Mouse (Mus musculus) embryonic facial prominence, embryonic 13.5 days (tissue): ENCODE measurements at regions not wholly inside any gene's neighbourhood (a gene's known extent, or its start where the extent isn't known, plus 50 kb on each side); places are given as distances from the start of the nearest gene placed in this dataset.

Experiments used
- ATAC-seq: fragments of 200-750 bp; cut with Nextera tagmentation; 2 replicates; pipeline ENCODE4 v1.8.0; 2017; ENCODE audit warnings: low read depth; ENCODE audit not compliant: insufficient number of reproducible peaks, insufficient read depth, low FRiP score, low TSS enrichment
- H3K27ac ChIP-seq: fragments of 300-500 bp; sonication (generic); 2 replicates; pipeline ENCODE4 v1.5.1; 2015; ENCODE audit warnings: moderate library complexity, mild to moderate bottlenecking, inconsistent platforms
- H3K27me3 ChIP-seq: fragments of 300-500 bp; sonication (generic); 2 replicates; pipeline ENCODE4 v1.6.1; 2015; ENCODE audit warnings: mild to moderate bottlenecking, inconsistent platforms
- H3K36me3 ChIP-seq: fragments of 300-500 bp; sonication (generic); 2 replicates; pipeline ENCODE4 v1.6.1; 2015; ENCODE audit warnings: mild to moderate bottlenecking, inconsistent platforms
- H3K4me1 ChIP-seq: fragments of 300-500 bp; sonication (generic); 2 replicates; pipeline ENCODE4 v1.6.1; 2015; ENCODE audit warnings: inconsistent platforms
- H3K4me2 ChIP-seq: fragments of 300-500 bp; sonication (generic); 2 replicates; pipeline ENCODE4 v1.6.1; 2015; ENCODE audit warnings: moderate library complexity, mild to moderate bottlenecking, inconsistent platforms
- H3K4me3 ChIP-seq: fragments of 300-500 bp; sonication (generic); 2 replicates; pipeline ENCODE4 v1.5.1; 2015; ENCODE audit warnings: mild to moderate bottlenecking, inconsistent platforms
- H3K9ac ChIP-seq: fragments of 300-500 bp; sonication (generic); 2 replicates; pipeline ENCODE4 v1.6.1; 2015; ENCODE audit warnings: mild to moderate bottlenecking, inconsistent platforms
- H3K9me3 ChIP-seq: fragments of 300-500 bp; sonication (generic); 2 replicates; pipeline ENCODE4 v1.6.1; 2016; ENCODE audit warnings: inconsistent platforms
- WGBS: fragments of 180-500 bp; shearing (Covaris S2); methylation state at CpG from one replicate; pipeline ENCODE4 v1.1.7; 2015; ENCODE audit warnings: mixed read lengths; 5-methylcytosine and 5-hydroxymethylcytosine counted together

- Histone ChIP-seq H3K4me1 (no peaks in the 10 kb centered on the region; the same call in 1 of the 2 replicates), H3K27ac (no peak overlapping the region), H3K36me3 (no peaks in the 10 kb centered on the region), H3K27me3 (no peaks in the 10 kb centered on the region), H3K4me2 (no peak overlapping the region), H3K9ac (no peak overlapping the region), H3K4me3 (no peak overlapping the region), H3K9me3 (0 out of 2 replicates have a peak, but pooled peaks cover 2% of the 10 kb centered on the region)
- WGBS = 75% methylated on average over 3 of the region's 3 CpGs
- no peak for ATAC-seq
Observed at GRCm38 (mm10) chr10:70809411-70809810, 153.6 kb upstream of the Phyhipl start.

DNA sequence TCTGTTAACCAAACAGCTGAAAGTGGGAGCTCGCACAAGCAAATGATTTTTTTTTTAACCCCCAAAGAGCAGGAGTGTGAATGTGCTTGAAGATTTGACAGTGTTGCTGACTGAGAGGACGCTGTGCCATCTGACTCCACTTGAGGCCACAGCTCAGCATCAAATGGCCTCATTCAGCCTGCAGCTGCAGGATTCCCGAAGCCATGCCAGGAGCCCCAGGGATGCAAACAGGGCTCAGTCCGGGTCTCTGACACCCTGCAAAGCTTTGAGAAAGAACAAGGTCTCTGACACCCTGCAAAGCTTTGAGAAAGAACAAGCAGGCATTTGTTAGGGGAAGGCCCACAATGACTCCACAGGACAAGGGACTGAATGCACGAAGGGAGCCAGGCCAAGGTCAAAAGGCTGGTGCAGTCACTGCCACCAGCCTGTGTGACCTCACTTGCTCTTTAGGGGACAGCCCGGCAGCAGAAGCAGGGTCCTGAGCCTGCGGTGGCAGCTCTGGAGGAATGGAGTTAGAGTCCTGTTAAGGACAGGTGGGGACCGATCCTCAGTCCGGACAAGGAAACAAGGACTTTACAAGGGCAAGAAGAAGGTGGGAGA is 151.1 kb upstream of the Phyhipl start:
- WGBS = 46% methylated on average over 9 of the region's 9 CpGs
- H3K4me1 ChIP-seq = no peaks in the 10 kb centered on the region

GRCm38 (mm10) chr10:70800736-70801306 is 145.1 kb upstream of the Phyhipl start:
- ATAC-seq = no peak
- no peak overlapping the region for H3K4me2 ChIP-seq
- no peak overlapping the region for H3K27ac ChIP-seq
- no peaks in the 10 kb centered on the region for H3K27me3 ChIP-seq
- no peaks in the 10 kb centered on the region for H3K9me3 ChIP-seq
- WGBS = 76% methylated on average over 11 of the region's 11 CpGs
- no peaks in the 10 kb centered on the region for H3K36me3 ChIP-seq
- no peaks in the 10 kb centered on the region for H3K4me1 ChIP-seq
- H3K4me3 ChIP-seq = no peak overlapping the region
- no peak overlapping the region for H3K9ac ChIP-seq

More for the DNA sequence above, 151.1 kb upstream of the Phyhipl start:
- H3K9ac ChIP-seq = no peak overlapping the region
- no peak overlapping the region for H3K4me2 ChIP-seq
- H3K27ac ChIP-seq = no peak overlapping the region
- ATAC-seq = no peak
- H3K36me3 ChIP-seq = no peaks in the 10 kb centered on the region
- H3K4me3 ChIP-seq = no peak overlapping the region
- H3K27me3 ChIP-seq = no peaks in the 10 kb centered on the region
- no peaks in the 10 kb centered on the region for H3K9me3 ChIP-seq

DNA sequence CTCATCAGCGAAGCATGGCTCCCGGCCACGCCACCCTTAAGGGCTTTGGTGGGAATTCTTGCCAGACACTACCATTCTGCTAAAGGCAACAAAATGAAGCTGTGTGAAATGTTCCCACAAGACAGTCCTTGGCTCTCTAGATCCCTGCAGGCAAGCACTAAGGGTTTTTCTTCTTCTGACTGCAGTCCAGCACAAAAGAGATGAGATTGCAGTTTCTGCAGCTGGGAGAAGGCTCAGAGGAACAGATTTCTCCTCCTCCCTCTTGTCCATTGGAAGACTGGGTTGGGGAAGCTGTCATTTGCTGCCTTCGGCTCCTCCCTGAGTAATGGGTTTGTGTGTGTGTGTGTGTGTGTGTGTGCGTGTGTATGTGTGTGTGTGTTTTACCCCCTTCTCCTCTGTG is 144.1 kb upstream of the Phyhipl start:
- no peaks in the 10 kb centered on the region for H3K9me3 ChIP-seq
- no peaks in the 10 kb centered on the region for H3K4me1 ChIP-seq
- H3K4me2 ChIP-seq = no peak overlapping the region
- WGBS = 88% methylated on average over 5 of the region's 5 CpGs
- no peak overlapping the region; the same call in 1 of the 2 replicates for H3K9ac ChIP-seq
- no peak overlapping the region for H3K27ac ChIP-seq
- no peak overlapping the region for H3K4me3 ChIP-seq
- no peaks in the 10 kb centered on the region for H3K36me3 ChIP-seq
- H3K27me3 ChIP-seq = no peaks in the 10 kb centered on the region
- no peak for ATAC-seq

- H3K4me2 ChIP-seq = no peak overlapping the region
- no peak for ATAC-seq
- H3K36me3 ChIP-seq = no peaks in the 10 kb centered on the region
- H3K9me3 ChIP-seq = no peaks in the 10 kb centered on the region
- no peaks in the 10 kb centered on the region for H3K27me3 ChIP-seq
- no peak overlapping the region for H3K9ac ChIP-seq
- WGBS = 82% methylated on average over 11 of the region's 11 CpGs
- no peaks in the 10 kb centered on the region for H3K4me1 ChIP-seq
- no peak overlapping the region for H3K4me3 ChIP-seq
- no peak overlapping the region for H3K27ac ChIP-seq
Observed at GRCm38 (mm10) chr10:70799191-70799742, 143.5 kb upstream of the Phyhipl start.

- WGBS = 34% methylated on average over 7 of the region's 7 CpGs
Observed at GRCm38 (mm10) chr10:70788814-70789452, 133.2 kb upstream of the Phyhipl start.

GRCm38 (mm10) chr10:70781036-70781435 is 125.3 kb upstream of the Phyhipl start:
- Histone ChIP-seq H3K9ac (no peak overlapping the region), H3K4me2 (no peak overlapping the region), H3K4me3 (no peak overlapping the region), H3K9me3 (no peaks in the 10 kb centered on the region), H3K4me1 (no peaks in the 10 kb centered on the region), H3K36me3 (no peaks in the 10 kb centered on the region), H3K27ac (no peak overlapping the region), H3K27me3 (no peaks in the 10 kb centered on the region)
- ATAC-seq = no peak
- 93% methylated on average over 3 of the region's 3 CpGs for WGBS

More at GRCm38 (mm10) chr10:70788814-70789452, 133.2 kb upstream of the Phyhipl start:
- Histone ChIP-seq H3K36me3 (no peaks in the 10 kb centered on the region), H3K9me3 (no peaks in the 10 kb centered on the region), H3K4me2 (no peak overlapping the region), H3K27me3 (no peaks in the 10 kb centered on the region), H3K27ac (no peak overlapping the region), H3K4me1 (peaks cover 5% of the 10 kb centered on the region; the same call in 1 of the 2 replicates), H3K4me3 (no peak overlapping the region), H3K9ac (no peak overlapping the region)
- no peak for ATAC-seq

- no peak overlapping the region for H3K9ac ChIP-seq
- no peak overlapping the region for H3K27ac ChIP-seq
- no peak overlapping the region for H3K4me2 ChIP-seq
- 89% methylated on average over 11 of the region's 11 CpGs for WGBS
- H3K27me3 ChIP-seq = no peaks in the 10 kb centered on the region; the same call in 1 of the 2 replicates
- no peaks in the 10 kb centered on the region for H3K9me3 ChIP-seq
- ATAC-seq = no peak
- H3K36me3 ChIP-seq = no peaks in the 10 kb centered on the region
- no peak overlapping the region for H3K4me3 ChIP-seq
- H3K4me1 ChIP-seq = no peaks in the 10 kb centered on the region
Observed at GRCm38 (mm10) chr10:70778596-70778995, 122.8 kb upstream of the Phyhipl start.

DNA sequence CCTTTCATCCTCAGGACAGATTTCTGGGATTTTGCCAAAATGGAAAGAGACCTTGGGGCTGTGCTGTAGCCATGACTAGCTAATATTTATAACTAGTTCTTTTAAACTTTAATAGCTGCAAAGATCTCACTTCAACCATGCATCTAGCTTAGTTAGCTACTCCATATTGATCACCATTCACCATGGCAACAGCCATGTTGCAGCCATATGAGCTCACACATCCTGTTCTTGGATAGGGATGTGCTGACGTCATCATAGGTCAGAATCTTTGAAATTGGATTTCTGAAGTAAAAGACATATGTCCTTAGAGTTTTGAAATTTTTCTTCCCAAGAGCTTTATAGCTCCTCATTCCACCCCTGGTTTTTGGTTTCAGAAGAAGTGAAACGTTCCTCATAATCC is 118.8 kb upstream of the Phyhipl start:
- Histone ChIP-seq H3K4me1 (no peaks in the 10 kb centered on the region), H3K27me3 (no peaks in the 10 kb centered on the region; the same call in 1 of the 2 replicates), H3K4me2 (no peak overlapping the region), H3K9me3 (no peaks in the 10 kb centered on the region), H3K4me3 (no peak overlapping the region), H3K27ac (no peak overlapping the region), H3K9ac (no peak overlapping the region), H3K36me3 (no peaks in the 10 kb centered on the region)
- 50% methylated on average over 2 of the region's 2 CpGs for WGBS
- ATAC-seq = no peak

DNA sequence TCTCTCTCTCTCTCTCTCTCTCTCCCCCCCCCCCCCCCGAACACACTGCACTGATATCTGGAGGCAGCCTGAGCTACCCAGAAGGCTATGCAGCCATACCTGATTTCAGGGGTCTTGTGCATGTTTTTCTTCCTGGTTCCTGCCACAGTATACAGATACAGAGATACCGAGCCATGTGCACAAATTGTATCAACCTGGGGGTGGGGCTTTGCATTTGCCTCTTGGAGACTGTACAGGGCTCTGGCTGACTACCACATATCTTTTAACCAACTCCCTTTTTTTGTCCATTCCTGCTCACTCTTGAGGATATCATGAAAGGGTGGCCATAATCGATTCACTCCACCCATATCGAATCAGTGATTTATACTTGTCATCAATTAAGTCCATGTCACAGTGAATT is 118.4 kb upstream of the Phyhipl start:
- no peak for ATAC-seq
- Histone ChIP-seq H3K4me1 (no peaks in the 10 kb centered on the region), H3K27me3 (no peaks in the 10 kb centered on the region; the same call in 1 of the 2 replicates), H3K27ac (no peak overlapping the region), H3K9ac (no peak overlapping the region), H3K36me3 (no peaks in the 10 kb centered on the region), H3K4me2 (no peak overlapping the region), H3K4me3 (no peak overlapping the region), H3K9me3 (no peaks in the 10 kb centered on the region)
- WGBS = 56% methylated on average over 3 of the region's 4 CpGs

GRCm38 (mm10) chr10:70767461-70767860 is 111.7 kb upstream of the Phyhipl start:
- H3K9ac ChIP-seq = no peak overlapping the region
- H3K4me1 ChIP-seq = no peaks in the 10 kb centered on the region
- no peaks in the 10 kb centered on the region for H3K9me3 ChIP-seq
- H3K4me2 ChIP-seq = no peak overlapping the region
- no peaks in the 10 kb centered on the region for H3K36me3 ChIP-seq
- H3K27ac ChIP-seq = no peak overlapping the region
- no peak for ATAC-seq
- no peaks in the 10 kb centered on the region for H3K27me3 ChIP-seq
- WGBS = 83% methylated on average over 7 of the region's 7 CpGs
- no peak overlapping the region for H3K4me3 ChIP-seq

DNA sequence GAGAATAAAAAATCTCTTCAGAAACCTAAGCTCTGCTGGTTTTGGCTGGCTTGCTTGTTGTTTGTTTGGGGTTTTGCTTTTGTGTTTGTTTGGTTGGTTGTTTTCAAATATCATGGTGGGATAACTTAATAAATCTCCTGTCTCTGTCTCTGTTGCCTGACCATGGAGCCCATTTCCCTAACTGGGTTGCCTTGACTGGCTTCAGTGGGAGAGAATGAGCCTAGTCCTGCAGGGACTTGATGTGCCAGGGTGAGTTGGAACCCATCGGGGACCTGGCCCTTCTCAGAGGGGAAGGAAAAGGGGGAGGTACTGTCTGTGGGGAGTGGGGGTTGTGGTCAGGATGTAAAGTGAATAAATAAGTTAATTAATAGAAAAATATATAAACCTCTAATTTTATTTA is 111.1 kb upstream of the Phyhipl start:
- Histone ChIP-seq H3K9ac (no peak overlapping the region), H3K4me3 (no peak overlapping the region), H3K27ac (no peak overlapping the region), H3K9me3 (no peaks in the 10 kb centered on the region), H3K4me2 (no peak overlapping the region), H3K27me3 (no peaks in the 10 kb centered on the region), H3K4me1 (no peaks in the 10 kb centered on the region), H3K36me3 (no peaks in the 10 kb centered on the region)
- no peak for ATAC-seq
- 80% methylated on average over 1 of the region's 1 CpGs for whole genome bisulfite sequencing
